Mouse (Mus musculus) G1E (cell line): ENCODE measurements at regions not wholly inside any gene's neighbourhood (a gene's known extent, or its start where the extent isn't known, plus 50 kb on each side); places are given as distances from the start of the nearest gene placed in this dataset.

Experiments used
- ATAC-seq: 2 replicates; pipeline ENCODE4 v1.8.0; 2016; ENCODE audit warnings: mild to moderate bottlenecking; ENCODE audit not compliant: insufficient number of reproducible peaks, poor library complexity, low FRiP score, severe bottlenecking; ENCODE audit errors: extremely low read depth
- DNase-seq: peaks from one replicate; pipeline ENCODE4 v3.0.0; 2012; ENCODE audit warnings: low spot score
- H3K27me3 ChIP-seq: 2 replicates; pipeline ENCODE4 v1.6.1; 2012; ENCODE audit warnings: mild to moderate bottlenecking, low read length, inconsistent platforms; ENCODE audit not compliant: insufficient read depth
- H3K36me3 ChIP-seq: replicated peaks from 2 replicates; pipeline ENCODE3; 2012; ENCODE audit warnings: mild to moderate bottlenecking, inconsistent platforms
- H3K4me1 ChIP-seq: 2 replicates; pipeline ENCODE4 v1.6.1; 2012; ENCODE audit warnings: low read depth, low read length, inconsistent platforms, mixed read lengths; ENCODE audit not compliant: insufficient read depth
- H3K4me3 ChIP-seq: 2 replicates; pipeline ENCODE4 v1.5.1; 2012; ENCODE audit warnings: low read depth, mild to moderate bottlenecking, inconsistent platforms, low read length, moderate library complexity, mixed read lengths
- H3K9me3 ChIP-seq: replicated peaks from 2 replicates; pipeline ENCODE4 v1.6.1; 2012; ENCODE audit warnings: inconsistent platforms
- CTCF ChIP-seq: IDR thresholded peaks from 2 replicates; pipeline ENCODE4 v1.5.1; 2012; ENCODE audit warnings: low read depth, low read length, inconsistent platforms, mixed read lengths
- GATA1 ChIP-seq: IDR thresholded peaks from 2 replicates; pipeline ENCODE4 v1.6.1; 2012; ENCODE audit warnings: borderline replicate concordance, low read length, inconsistent platforms, mixed read lengths
- GATA2 ChIP-seq: IDR thresholded peaks from 2 replicates; pipeline ENCODE4 v1.6.1; 2012; ENCODE audit warnings: low read depth, low read length, inconsistent platforms, borderline replicate concordance
- POLR2AphosphoS5 ChIP-seq: IDR thresholded peaks from 2 replicates; pipeline ENCODE4 v1.6.1; 2012; ENCODE audit warnings: low read depth, low read length, inconsistent platforms; ENCODE audit not compliant: insufficient replicate concordance
- TAL1 ChIP-seq: conservative IDR thresholded peaks from 2 replicates; pipeline ENCODE4 v1.6.1; 2012; ENCODE audit warnings: low read depth, low read length, inconsistent platforms, mixed read lengths

DNA sequence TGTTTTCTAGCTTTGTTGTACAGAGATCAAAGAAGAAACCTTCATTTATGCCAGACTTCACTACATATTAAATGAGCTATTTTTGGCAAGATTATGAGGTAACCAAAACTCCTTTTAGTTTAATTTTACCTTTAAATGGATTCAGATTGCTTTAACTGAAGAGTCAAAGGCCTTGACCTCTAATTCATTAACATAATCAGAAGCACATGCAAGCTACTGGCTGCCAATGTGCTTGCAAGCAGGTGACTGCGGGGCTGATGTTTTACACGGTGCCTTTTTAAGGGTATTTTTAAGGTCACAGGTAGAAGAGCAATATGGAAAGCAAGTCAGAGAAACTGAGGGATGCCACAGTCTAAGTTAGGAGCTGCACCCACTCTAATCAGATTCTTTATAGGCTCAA lies 1066.0 kb upstream of the Zeb2 start:
- Histone ChIP-seq H3K9me3 (no peaks in the 10 kb centered on the region), H3K4me1 (no peaks in the 10 kb centered on the region), H3K4me3 (no peak overlapping the region), H3K27me3 (no peaks in the 10 kb centered on the region), H3K36me3 (no peaks in the 10 kb centered on the region)
- TF ChIP-seq CTCF: no peak
- no peak for TF ChIP-seq GATA1
- no peak for TF ChIP-seq POLR2AphosphoS5
- TF ChIP-seq GATA2: no peak
- no peak for TF ChIP-seq TAL1
- no peak for DNase-seq
- ATAC-seq: no peak

DNA sequence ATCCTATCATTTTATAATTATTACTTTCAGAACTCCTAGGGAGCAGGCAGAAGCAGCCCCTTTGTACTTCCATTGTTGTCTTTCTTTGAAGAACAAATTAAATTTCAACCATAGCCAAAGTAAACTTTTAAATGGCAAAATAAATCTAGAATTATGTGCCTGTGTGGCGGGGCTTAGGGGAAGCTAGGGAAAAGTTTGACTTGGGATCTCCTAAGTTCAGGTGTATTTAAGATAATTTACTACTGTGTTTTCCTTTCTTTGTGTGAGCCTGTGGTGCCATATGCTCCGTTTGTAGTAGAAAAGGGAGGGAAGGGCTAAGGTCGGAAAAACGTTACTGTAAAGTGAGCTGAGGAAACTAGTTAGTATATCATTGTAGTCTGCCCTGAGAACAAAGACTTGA lies 1062.5 kb upstream of the Zeb2 start:
- no peak for DNase-seq
- ATAC-seq: no peak
- Histone ChIP-seq H3K4me1 (no peaks in the 10 kb centered on the region), H3K36me3 (no peaks in the 10 kb centered on the region), H3K4me3 (no peak overlapping the region), H3K9me3 (no peaks in the 10 kb centered on the region), H3K27me3 (no peaks in the 10 kb centered on the region)
- no peak for TF ChIP-seq POLR2AphosphoS5
- no peak for TF ChIP-seq GATA1

DNA sequence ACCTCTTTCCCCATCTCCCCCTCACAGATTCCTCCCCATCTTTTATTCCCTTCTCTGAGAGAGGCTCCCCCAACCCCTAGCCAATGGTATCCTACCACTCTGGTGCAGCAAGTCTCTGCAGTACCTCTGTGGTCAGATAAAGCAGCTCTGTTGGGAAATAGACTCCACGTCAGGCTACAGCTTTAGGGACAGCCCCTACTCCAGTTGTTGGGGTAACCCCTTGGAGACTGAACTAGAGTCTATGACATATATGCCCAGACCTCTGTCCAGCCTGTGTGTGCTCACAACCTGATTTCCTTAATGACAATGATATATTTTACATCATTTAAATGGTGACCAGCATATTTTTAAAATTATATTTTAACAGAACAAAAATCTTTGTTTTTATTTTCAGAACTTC lies 1051.3 kb upstream of the Zeb2 start:
- no peaks in the 10 kb centered on the region for H3K36me3 ChIP-seq
- no peaks in the 10 kb centered on the region for H3K9me3 ChIP-seq
- DNase-seq: no peak
- no peak overlapping the region for H3K4me3 ChIP-seq
- ATAC-seq: no peak
- H3K4me1 ChIP-seq: no peaks in the 10 kb centered on the region
- TF ChIP-seq TAL1: no peak
- TF ChIP-seq POLR2AphosphoS5: no peak
- no peak for TF ChIP-seq GATA1
- TF ChIP-seq CTCF: no peak
- TF ChIP-seq GATA2: no peak
- no peaks in the 10 kb centered on the region for H3K27me3 ChIP-seq

DNA sequence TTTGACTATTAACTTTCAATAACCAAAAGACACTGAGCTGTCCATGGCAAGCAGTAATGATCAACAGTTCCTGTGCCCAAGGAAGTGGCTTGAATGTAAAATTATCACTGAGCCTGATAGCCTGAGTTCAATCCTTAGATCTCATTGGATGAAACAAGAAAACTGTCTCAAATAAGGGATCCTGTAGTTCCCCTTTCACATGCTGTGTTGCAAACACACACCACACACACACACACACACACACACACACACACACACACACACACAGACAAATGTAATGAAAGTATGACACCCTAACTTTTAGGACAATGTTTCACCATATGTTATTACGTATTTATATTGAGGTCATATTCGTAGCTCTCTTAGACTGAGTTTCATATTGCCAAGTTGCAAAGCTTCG lies 1032.7 kb upstream of the Zeb2 start:
- H3K4me3 ChIP-seq: no peak overlapping the region
- no peaks in the 10 kb centered on the region for H3K4me1 ChIP-seq
- no peaks in the 10 kb centered on the region for H3K36me3 ChIP-seq
- no peaks in the 10 kb centered on the region for H3K9me3 ChIP-seq
- H3K27me3 ChIP-seq: no peaks in the 10 kb centered on the region; the same call in 1 of the 2 replicates
- TF ChIP-seq POLR2AphosphoS5 (no peak), TAL1 (no peak), CTCF (no peak), GATA1 (no peak), GATA2 (no peak)
- ATAC-seq (no peak), DNase-seq (no peak)

DNA sequence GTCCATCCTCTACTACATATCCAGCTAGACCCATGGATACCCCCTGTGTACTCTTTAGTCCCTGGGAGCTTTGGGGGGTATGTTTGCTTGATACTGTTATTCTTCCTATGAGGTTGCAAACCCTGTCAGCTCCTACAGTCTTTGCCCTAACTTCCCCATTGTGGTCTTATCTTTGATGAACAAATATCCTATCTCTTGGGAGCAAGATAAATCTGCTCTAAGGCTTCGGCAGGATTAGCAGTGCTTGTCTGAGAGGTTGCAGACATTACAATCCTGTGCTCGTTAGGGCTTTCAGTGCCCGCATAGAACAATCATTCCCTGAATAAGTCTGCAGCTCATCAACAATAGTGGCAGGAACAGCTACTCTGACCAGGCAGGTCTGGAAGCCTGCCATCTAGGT lies 1002.7 kb upstream of the Zeb2 start:
- no peak overlapping the region for H3K4me3 ChIP-seq
- H3K36me3 ChIP-seq: no peaks in the 10 kb centered on the region
- DNase-seq (no peak), ATAC-seq (peak; percentile 22)
- H3K4me1 ChIP-seq: no peaks in the 10 kb centered on the region; the same call in 1 of the 2 replicates
- H3K9me3 ChIP-seq: no peaks in the 10 kb centered on the region
- no peaks in the 10 kb centered on the region for H3K27me3 ChIP-seq
- no peak for TF ChIP-seq GATA2
- TF ChIP-seq POLR2AphosphoS5: no peak
- no peak for TF ChIP-seq GATA1
- no peak for TF ChIP-seq TAL1

DNA sequence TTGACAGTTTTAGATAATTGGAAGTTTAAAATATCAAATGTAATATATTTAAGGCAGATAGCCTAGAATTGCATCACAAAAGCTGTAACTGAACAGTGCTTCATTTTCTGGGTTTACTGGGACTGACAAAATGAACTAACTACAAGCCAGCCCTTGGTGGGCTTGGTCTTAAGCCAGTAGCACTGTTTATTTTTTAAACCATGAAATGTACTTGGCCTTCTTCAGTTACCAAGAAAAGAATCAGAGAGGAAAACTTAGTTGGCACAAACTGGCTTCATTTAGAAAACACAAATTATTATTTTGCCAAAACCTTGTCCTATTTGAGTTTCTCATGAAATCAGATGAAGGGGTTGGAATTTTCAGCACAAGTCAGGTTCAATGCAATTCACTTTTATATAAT lies 989.8 kb upstream of the Zeb2 start:
- Histone ChIP-seq H3K36me3 (no peaks in the 10 kb centered on the region), H3K27me3 (no peaks in the 10 kb centered on the region), H3K4me1 (no peaks in the 10 kb centered on the region), H3K9me3 (no peaks in the 10 kb centered on the region), H3K4me3 (no peak overlapping the region)
- ATAC-seq: no peak
- DNase-seq: no peak
- TF ChIP-seq GATA2: no peak

DNA sequence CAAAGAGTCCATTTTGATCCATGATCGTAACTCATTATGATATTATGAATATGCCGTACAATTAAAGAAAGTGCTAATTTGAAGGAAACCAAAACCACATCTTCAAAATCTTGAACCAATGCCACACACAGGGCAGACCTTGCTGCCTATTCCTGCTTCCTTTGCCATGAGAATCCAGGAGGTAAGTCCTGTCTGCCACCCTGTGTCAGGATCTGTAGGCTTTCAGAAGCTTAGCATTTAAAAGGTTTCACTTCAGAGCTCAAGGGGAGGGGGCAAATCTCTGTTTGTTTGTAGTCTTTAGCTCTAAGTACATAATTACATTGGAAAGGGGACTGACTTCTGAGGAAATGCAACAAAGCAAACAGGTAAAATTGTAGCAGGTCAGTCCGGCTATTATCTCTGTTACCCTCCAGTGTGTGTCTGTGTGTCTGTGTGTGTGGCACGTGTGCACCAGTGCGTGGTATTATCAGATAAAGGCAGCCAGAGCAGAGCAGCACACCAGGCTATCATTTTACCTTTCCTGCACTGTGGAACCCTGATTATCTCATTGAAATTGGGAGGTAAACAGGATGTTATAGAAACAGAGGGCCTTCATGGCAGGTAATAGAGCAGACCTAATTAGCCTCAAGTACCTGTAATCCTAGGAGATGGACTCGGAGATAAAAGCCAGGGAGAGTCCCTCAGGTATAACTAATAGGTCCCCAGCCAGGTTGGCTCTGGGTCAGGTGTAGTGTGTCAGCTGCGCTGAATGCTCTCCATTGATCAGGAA lies 948.0 kb upstream of the Zeb2 start:
- no peak overlapping the region for H3K4me3 ChIP-seq
- no peaks in the 10 kb centered on the region for H3K4me1 ChIP-seq
- H3K36me3 ChIP-seq: no peaks in the 10 kb centered on the region
- DNase-seq (no peak), ATAC-seq (no peak)
- TF ChIP-seq POLR2AphosphoS5 (no peak), GATA2 (no peak), CTCF (no peak), TAL1 (no peak)
- no peaks in the 10 kb centered on the region for H3K27me3 ChIP-seq
- H3K9me3 ChIP-seq: no peaks in the 10 kb centered on the region
